Mouse (Mus musculus) liver, adult 2 months (tissue): ENCODE measurements around the gene Spata31d1a.

Experiments
- CTCF ChIP-seq: fragments of 200-500 bp; IDR thresholded peaks from 2 replicates; pipeline ENCODE4 v1.5.1; 2011; ENCODE audit warnings: low read depth, low read length, control low read depth
- POLR2A ChIP-seq: fragments of 200-500 bp; IDR thresholded peaks from 2 replicates; pipeline ENCODE4 v1.6.1; 2011; ENCODE audit warnings: low read length, control low read depth; ENCODE audit not compliant: insufficient read depth; ENCODE audit errors: extremely low read depth

DNA sequence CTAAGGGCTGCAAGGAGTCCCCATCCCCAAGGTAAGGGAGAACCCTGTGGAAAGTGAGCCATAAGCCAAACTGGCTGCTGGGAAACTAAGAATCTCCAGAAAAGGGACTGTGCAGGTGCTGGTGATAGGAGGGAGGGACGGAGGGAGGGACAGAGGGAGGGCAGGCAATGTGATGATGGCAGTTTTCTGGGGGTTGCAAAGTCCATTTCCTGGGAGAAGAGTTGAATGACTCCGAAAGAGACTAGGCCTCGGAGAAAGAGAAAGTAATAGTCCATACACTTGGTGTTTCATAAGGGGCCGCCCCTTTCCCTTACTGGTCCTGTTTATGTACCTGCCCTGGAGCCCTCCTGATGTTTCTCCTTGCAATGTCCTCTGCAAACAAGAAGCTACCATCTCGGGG, 55.7 kb downstream of the Spata31d1a start:
- TF ChIP-seq POLR2A: no peak
- no peak for TF ChIP-seq CTCF
